ENCODE assay signal across 19 mouse cellular contexts in genomic region chr8:108725631-108726030, GRCm38 (mm10).
DNase-seq lines count a peak whose midpoint lies in the region; ATAC-seq and TF ChIP-seq lines count a peak whose summit lies in the region.
"Had no signal": no experiment of that assay in that cellular context is flagged by ENCODE, and none has a peak within 500 bp of the region (broad histone marks: within the 10 kb centered on the region; RNA-seq: fewer than 3 reads in every experiment).

No protein-coding gene starts in this region.

- no peaks in the 10 kb centered on the region for H3K36me3 ChIP-seq in lung, embryonic 14.5 days (ENCODE audit: insufficient read depth)
- H3K36me3 ChIP-seq in embryonic facial prominence, embryonic 10.5 days (replicated peaks) = no peaks in the 10 kb centered on the region
- H3K36me3 ChIP-seq in midbrain, embryonic 14.5 days (ENCODE audit: control insufficient read depth, insufficient read depth, low read length) = no peaks in the 10 kb centered on the region
- H3K36me3 ChIP-seq: embryonic facial prominence, embryonic 15.5 days; heart, embryonic 12.5 days; liver, embryonic 12.5 days had no signal

- H3K4me3 ChIP-seq in lung, embryonic 14.5 days (ENCODE audit: low read depth, low read length) = no peak overlapping the region
- peak overlapping the region; percentile 21; the same call in 1 of the 2 replicates for H3K4me3 ChIP-seq in embryonic facial prominence, embryonic 10.5 days
- H3K4me3 ChIP-seq in midbrain, embryonic 14.5 days (replicated peaks; ENCODE audit: low read depth, low read length) = no peak overlapping the region
- H3K4me3 ChIP-seq: embryonic facial prominence, embryonic 15.5 days; forebrain, embryonic 13.5 days; heart, embryonic 12.5 days; liver, embryonic 12.5 days had no signal

- no peak overlapping the region for H3K4me2 ChIP-seq in lung, embryonic 14.5 days
- peak overlapping the region; percentile 27; the same call in 1 of the 2 replicates for H3K4me2 ChIP-seq in midbrain, embryonic 14.5 days (ENCODE audit: low read length)
- H3K4me2 ChIP-seq: heart, embryonic 12.5 days; liver, embryonic 12.5 days had no signal

- peaks cover 66% of the 10 kb centered on the region for H3K4me1 ChIP-seq in lung, embryonic 14.5 days (ENCODE audit: insufficient read depth)
- peaks cover 100% of the 10 kb centered on the region for H3K4me1 ChIP-seq in embryonic facial prominence, embryonic 10.5 days
- H3K4me1 ChIP-seq in midbrain, embryonic 14.5 days (ENCODE audit: control insufficient read depth, insufficient read depth, low read length) = peaks cover 82% of the 10 kb centered on the region

- no peaks in the 10 kb centered on the region for H3K9me3 ChIP-seq in lung, embryonic 14.5 days (ENCODE audit: low read depth, low read length)
- H3K9me3 ChIP-seq in embryonic facial prominence, embryonic 10.5 days = no peaks in the 10 kb centered on the region
- no peaks in the 10 kb centered on the region for H3K9me3 ChIP-seq in midbrain, embryonic 14.5 days (ENCODE audit: control insufficient read depth, low read length)
- H3K9me3 ChIP-seq: embryonic facial prominence, embryonic 15.5 days; forebrain, embryonic 13.5 days; heart, embryonic 12.5 days; liver, embryonic 12.5 days had no signal

- peak overlapping the region; percentile 55; the same call in 1 of the 2 replicates for H3K27ac ChIP-seq in lung, embryonic 14.5 days (ENCODE audit: low read depth)
- H3K27ac ChIP-seq in embryonic facial prominence, embryonic 10.5 days (replicated peaks) = peak overlapping the region; percentile 75
- H3K27ac ChIP-seq in midbrain, embryonic 14.5 days (replicated peaks; ENCODE audit: low read depth, low read length) = no peak overlapping the region
- H3K27ac ChIP-seq: embryonic facial prominence, embryonic 15.5 days; forebrain, embryonic 13.5 days; liver, embryonic 12.5 days had no signal

- no peaks in the 10 kb centered on the region for H3K27me3 ChIP-seq in lung, embryonic 14.5 days (ENCODE audit: insufficient read depth, low read length)
- H3K27me3 ChIP-seq in embryonic facial prominence, embryonic 10.5 days (replicated peaks; ENCODE audit: low read depth, poor library complexity, severe bottlenecking) = peaks cover 13% of the 10 kb centered on the region; the same call in 1 of the 2 replicates
- H3K27me3 ChIP-seq in midbrain, embryonic 14.5 days (ENCODE audit: control insufficient read depth, insufficient read depth, low read length) = no peaks in the 10 kb centered on the region
- H3K27me3 ChIP-seq: embryonic facial prominence, embryonic 15.5 days; heart, embryonic 12.5 days; liver, embryonic 12.5 days had no signal

- no peak for ATAC-seq in lung, embryonic 14.5 days (ENCODE audit: insufficient read depth)
- ATAC-seq in midbrain, embryonic 14.5 days (ENCODE audit: low FRiP score, low TSS enrichment) = no peak
- ATAC-seq: forebrain, embryonic 13.5 days had no signal

- TF ChIP-seq CTCF in lung, embryonic 14.5 days (IDR thresholded peaks at IDR 0.05; ENCODE audit: low read depth) = no peak

- WGBS in lung, embryonic 14.5 days = 75% methylated on average over 10 of the region's 10 CpGs
- 35% methylated on average over 10 of the region's 10 CpGs for WGBS in embryonic facial prominence, embryonic 10.5 days
- WGBS in midbrain, embryonic 14.5 days = 48% methylated on average over 10 of the region's 10 CpGs

- no peak overlapping the region for H3K9ac ChIP-seq in lung, embryonic 14.5 days
- no peak overlapping the region for H3K9ac ChIP-seq in midbrain, embryonic 14.5 days (replicated peaks; ENCODE audit: low read length)
- H3K9ac ChIP-seq: embryonic facial prominence, embryonic 15.5 days; forebrain, embryonic 13.5 days; heart, embryonic 12.5 days; liver, embryonic 12.5 days had no signal

- DNase-seq in embryo, embryonic 10.5 days (ENCODE audit: low spot score) = peak; percentile 9
- no peak for DNase-seq in embryo, embryonic 9.5 days (ENCODE audit: extremely low spot score)
- DNase-seq in lung, embryonic 14.5 days = no peak
- no peak for DNase-seq in lung, postnatal 14 days
- no peak for DNase-seq in embryonic facial prominence, embryonic 10.5 days (ENCODE audit: low spot score)
- no peak for DNase-seq in midbrain, embryonic 14.5 days
- no peak for DNase-seq in right cerebral cortex, postnatal 36 days (ENCODE audit: low spot score in 2 of 2)
- DNase-seq in spleen, adult 12 weeks (ENCODE audit: low spot score) = no peak
- DNase-seq: adrenal gland, postnatal 14 days; cerebellum, adult 18-20 months; cerebellum, postnatal 36 days; heart, postnatal 36 days; kidney, adult 8-10 months; layer of hippocampus, postnatal 36 days; thymus, postnatal 25 days had no signal
